Mouse (Mus musculus): Measurements from ENCODE around the gene Abhd5.

GRCm38 (mm10) chr9:122350396-122351130, 845 bp upstream of the Abhd5 start:
- TF ChIP-seq CTCF (IDR thresholded peaks at IDR 0.05; ENCODE audit: borderline replicate concordance, insufficient read depth, low read length) = no peak
- no peak for TF ChIP-seq POLR2A (IDR thresholded peaks at IDR 0.05; ENCODE audit: low read depth, low read length)
